Mouse (Mus musculus): Measurements from ENCODE around the gene Fkbp10. TPM values are rescaled to one million over a fixed set of nuclear protein-coding genes. Genes with fewer than 3 reads are reported as not detected.

The Fkbp10 gene
- polyA plus RNA-seq, 1 experiment from 2014 or later, result 146 TPM

- no peaks in the 10 kb centered on the region for H3K9me3 ChIP-seq (ENCODE audit: low read depth, low read length)
- H3K9ac ChIP-seq, result peak overlapping the region; percentile 20
- H3K27me3 ChIP-seq (ENCODE audit: insufficient read depth, low read length), result no peaks in the 10 kb centered on the region
- ATAC-seq (ENCODE audit: insufficient read depth) (peak; percentile 64), DNase-seq (peak; percentile 87)
- H3K4me2 ChIP-seq, result peak overlapping the region; percentile 41
- WGBS, result 25% methylated on average over 14 of the region's 14 CpGs
- H3K27ac ChIP-seq (ENCODE audit: low read depth), result peak overlapping the region; percentile 89
- peaks cover 40% of the 10 kb centered on the region for H3K4me1 ChIP-seq (ENCODE audit: insufficient read depth)
- H3K36me3 ChIP-seq (ENCODE audit: insufficient read depth), result peaks cover 29% of the 10 kb centered on the region; the same call in 1 of the 2 replicates
- TF ChIP-seq CTCF (IDR thresholded peaks at IDR 0.05; ENCODE audit: low read depth), result no peak
- H3K4me3 ChIP-seq (ENCODE audit: low read depth, low read length), result peak overlapping the region; percentile 6; the same call in 1 of the 2 replicates
These were observed 27.7 kb upstream of the Fkbp10 start for GRCm38 (mm10) chr11:100387589-100388375.

GRCm38 (mm10) chr11:100388588-100388987 is 26.9 kb upstream of the Fkbp10 start:
- peak overlapping the region; percentile 41 for H3K4me2 ChIP-seq
- DNase-seq (no peak), ATAC-seq (ENCODE audit: insufficient read depth) (no peak)
- H3K9ac ChIP-seq, result peak overlapping the region; percentile 20
- TF ChIP-seq CTCF (IDR thresholded peaks at IDR 0.05; ENCODE audit: low read depth), result no peak
- peak overlapping the region; percentile 89 for H3K27ac ChIP-seq (ENCODE audit: low read depth)
- H3K9me3 ChIP-seq (ENCODE audit: low read depth, low read length), result no peaks in the 10 kb centered on the region
- peaks cover 21% of the 10 kb centered on the region; the same call in 1 of the 2 replicates for H3K36me3 ChIP-seq (ENCODE audit: insufficient read depth)
- H3K27me3 ChIP-seq (ENCODE audit: insufficient read depth, low read length), result no peaks in the 10 kb centered on the region
- H3K4me1 ChIP-seq (ENCODE audit: insufficient read depth), result peaks cover 43% of the 10 kb centered on the region
- 61% methylated on average over 6 of the region's 6 CpGs for WGBS
- no peak overlapping the region for H3K4me3 ChIP-seq (ENCODE audit: low read depth, low read length)

GRCm38 (mm10) chr11:100389931-100390445 is 25.5 kb upstream of the Fkbp10 start:
- no peak for TF ChIP-seq CTCF (IDR thresholded peaks at IDR 0.05; ENCODE audit: low read depth)
- 44% methylated on average over 8 of the region's 8 CpGs for WGBS
- DNase-seq (peak; percentile 49), ATAC-seq (ENCODE audit: insufficient read depth) (no peak)
- H3K27ac ChIP-seq (ENCODE audit: low read depth), result peak overlapping the region; percentile 76
- no peak overlapping the region for H3K9ac ChIP-seq
- H3K27me3 ChIP-seq (ENCODE audit: insufficient read depth, low read length), result no peaks in the 10 kb centered on the region
- peaks cover 49% of the 10 kb centered on the region for H3K4me1 ChIP-seq (ENCODE audit: insufficient read depth)
- H3K9me3 ChIP-seq (ENCODE audit: low read depth, low read length), result no peaks in the 10 kb centered on the region
- peaks cover 11% of the 10 kb centered on the region; the same call in 1 of the 2 replicates for H3K36me3 ChIP-seq (ENCODE audit: insufficient read depth)
- peak overlapping the region; percentile 31; the same call in 1 of the 2 replicates for H3K4me2 ChIP-seq
- H3K4me3 ChIP-seq (ENCODE audit: low read depth, low read length), result no peak overlapping the region

GRCm38 (mm10) chr11:100391081-100391883 is 24.2 kb upstream of the Fkbp10 start:
- Histone ChIP-seq H3K9me3 (ENCODE audit: low read depth, low read length) (no peaks in the 10 kb centered on the region), H3K4me2 (peak overlapping the region; percentile 26; the same call in 1 of the 2 replicates), H3K36me3 (ENCODE audit: insufficient read depth) (no peaks in the 10 kb centered on the region), H3K27me3 (ENCODE audit: insufficient read depth, low read length) (no peaks in the 10 kb centered on the region), H3K4me3 (ENCODE audit: low read depth, low read length) (no peak overlapping the region), H3K27ac (ENCODE audit: low read depth) (peak overlapping the region; percentile 76; the same call in 1 of the 2 replicates), H3K9ac (no peak overlapping the region), H3K4me1 (ENCODE audit: insufficient read depth) (peaks cover 55% of the 10 kb centered on the region)
- ATAC-seq (ENCODE audit: insufficient read depth), result peak; percentile 52
- TF ChIP-seq CTCF (IDR thresholded peaks at IDR 0.05; ENCODE audit: low read depth), result no peak
- peak; percentile 85 for DNase-seq
- WGBS, result 33% methylated on average over 9 of the region's 9 CpGs

GRCm38 (mm10) chr11:100391884-100392345 is 23.6 kb upstream of the Fkbp10 start:
- Histone ChIP-seq H3K9me3 (ENCODE audit: low read depth, low read length) (no peaks in the 10 kb centered on the region), H3K4me1 (ENCODE audit: insufficient read depth) (peaks cover 54% of the 10 kb centered on the region), H3K4me2 (no peak overlapping the region), H3K27ac (ENCODE audit: low read depth) (no peak overlapping the region; the same call in 1 of the 2 replicates), H3K4me3 (ENCODE audit: low read depth, low read length) (no peak overlapping the region), H3K9ac (no peak overlapping the region), H3K36me3 (ENCODE audit: insufficient read depth) (no peaks in the 10 kb centered on the region), H3K27me3 (ENCODE audit: insufficient read depth, low read length) (no peaks in the 10 kb centered on the region)
- ATAC-seq (ENCODE audit: insufficient read depth) (no peak), DNase-seq (no peak)
- TF ChIP-seq CTCF (IDR thresholded peaks at IDR 0.05; ENCODE audit: low read depth), result no peak
- 83% methylated on average over 7 of the region's 7 CpGs for WGBS

GRCm38 (mm10) chr11:100392958-100393357 is 22.5 kb upstream of the Fkbp10 start:
- no peaks in the 10 kb centered on the region for H3K9me3 ChIP-seq (ENCODE audit: low read depth, low read length)
- H3K4me1 ChIP-seq (ENCODE audit: insufficient read depth), result peaks cover 48% of the 10 kb centered on the region
- no peak overlapping the region for H3K4me3 ChIP-seq (ENCODE audit: low read depth, low read length)
- no peak overlapping the region for H3K9ac ChIP-seq
- no peak for DNase-seq
- no peak for ATAC-seq (ENCODE audit: insufficient read depth)
- no peak overlapping the region for H3K27ac ChIP-seq (ENCODE audit: low read depth)
- TF ChIP-seq CTCF (IDR thresholded peaks at IDR 0.05; ENCODE audit: low read depth), result no peak
- WGBS, result 71% methylated on average over 5 of the region's 5 CpGs
- H3K4me2 ChIP-seq, result no peak overlapping the region
- no peaks in the 10 kb centered on the region for H3K27me3 ChIP-seq (ENCODE audit: insufficient read depth, low read length)
- H3K36me3 ChIP-seq (ENCODE audit: insufficient read depth), result no peaks in the 10 kb centered on the region

Data from lung, embryonic 14.5 days (tissue).